Mouse (Mus musculus): ENCODE results near the gene Msrb3. TPM values are rescaled to one million over a fixed set of nuclear protein-coding genes. Genes with fewer than 3 reads are reported as not detected.

Gene Msrb3
- polyA plus RNA-seq, 1 experiment from 2014 or later = 1.2 TPM

- 87% methylated on average over 4 of the region's 4 CpGs for WGBS
- H3K9me3 ChIP-seq (ENCODE audit: control insufficient read depth, low read length) = no peaks in the 10 kb centered on the region; the same call in 1 of the 2 replicates
- no peaks in the 10 kb centered on the region for H3K36me3 ChIP-seq (ENCODE audit: control insufficient read depth, insufficient read depth, low read length)
- no peaks in the 10 kb centered on the region for H3K27me3 ChIP-seq (ENCODE audit: control insufficient read depth, insufficient read depth, low read length)
- no peak overlapping the region for H3K4me3 ChIP-seq (replicated peaks; ENCODE audit: low read depth, low read length)
- no peaks in the 10 kb centered on the region for H3K4me1 ChIP-seq (ENCODE audit: control insufficient read depth, insufficient read depth, low read length)
- H3K4me2 ChIP-seq (ENCODE audit: low read length) = no peak overlapping the region
- DNase-seq = no peak
- no peak for ATAC-seq (ENCODE audit: low FRiP score, low TSS enrichment)
- H3K27ac ChIP-seq (replicated peaks; ENCODE audit: low read depth, low read length) = no peak overlapping the region
- no peak overlapping the region for H3K9ac ChIP-seq (replicated peaks; ENCODE audit: low read length)
These were observed 123.5 kb downstream of the Msrb3 start for GRCm38 (mm10) chr10:120775361-120775760.

DNA sequence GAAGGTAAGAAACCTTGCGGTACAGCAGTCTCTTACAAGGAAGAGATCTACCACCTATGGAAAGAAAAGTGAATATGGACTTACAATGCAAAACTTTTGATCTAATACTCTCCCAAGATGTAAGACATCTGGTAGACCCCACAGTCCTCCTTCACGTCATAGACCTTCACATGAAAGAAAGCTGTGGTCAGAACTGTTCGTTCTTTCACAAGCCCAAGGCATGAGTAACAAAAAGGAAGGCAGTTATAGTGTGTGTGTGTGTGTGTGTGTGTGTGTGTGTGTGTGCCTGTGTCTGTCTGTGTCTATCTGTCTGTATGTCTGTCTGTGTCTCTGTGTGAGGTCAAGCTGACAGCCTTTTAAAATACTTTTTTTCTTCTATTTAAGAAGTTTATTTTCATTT is 131.5 kb downstream of the Msrb3 start:
- Histone ChIP-seq H3K27me3 (ENCODE audit: control insufficient read depth, insufficient read depth, low read length) (no peaks in the 10 kb centered on the region), H3K4me1 (ENCODE audit: control insufficient read depth, insufficient read depth, low read length) (0 out of 2 replicates have a peak, but pooled peaks cover 6% of the 10 kb centered on the region), H3K36me3 (ENCODE audit: control insufficient read depth, insufficient read depth, low read length) (no peaks in the 10 kb centered on the region), H3K4me3 (replicated peaks; ENCODE audit: low read depth, low read length) (no peak overlapping the region), H3K9ac (replicated peaks; ENCODE audit: low read length) (no peak overlapping the region), H3K9me3 (ENCODE audit: control insufficient read depth, low read length) (no peaks in the 10 kb centered on the region), H3K27ac (replicated peaks; ENCODE audit: low read depth, low read length) (no peak overlapping the region), H3K4me2 (ENCODE audit: low read length) (no peak overlapping the region)
- DNase-seq = no peak
- ATAC-seq (ENCODE audit: low FRiP score, low TSS enrichment) = no peak
- 94% methylated on average over 3 of the region's 3 CpGs for WGBS

GRCm38 (mm10) chr10:120765398-120765797 is 133.5 kb downstream of the Msrb3 start:
- WGBS = 88% methylated on average over 11 of the region's 11 CpGs
- H3K9ac ChIP-seq (replicated peaks; ENCODE audit: low read length) = no peak overlapping the region
- no peak for ATAC-seq (ENCODE audit: low FRiP score, low TSS enrichment)
- no peak overlapping the region for H3K4me2 ChIP-seq (ENCODE audit: low read length)
- no peak for DNase-seq
- no peaks in the 10 kb centered on the region for H3K36me3 ChIP-seq (ENCODE audit: control insufficient read depth, insufficient read depth, low read length)
- no peaks in the 10 kb centered on the region for H3K27me3 ChIP-seq (ENCODE audit: control insufficient read depth, insufficient read depth, low read length)
- no peaks in the 10 kb centered on the region for H3K9me3 ChIP-seq (ENCODE audit: control insufficient read depth, low read length)
- no peak overlapping the region for H3K4me3 ChIP-seq (replicated peaks; ENCODE audit: low read depth, low read length)
- H3K27ac ChIP-seq (replicated peaks; ENCODE audit: low read depth, low read length) = no peak overlapping the region
- 0 out of 2 replicates have a peak, but pooled peaks cover 6% of the 10 kb centered on the region for H3K4me1 ChIP-seq (ENCODE audit: control insufficient read depth, insufficient read depth, low read length)

DNA sequence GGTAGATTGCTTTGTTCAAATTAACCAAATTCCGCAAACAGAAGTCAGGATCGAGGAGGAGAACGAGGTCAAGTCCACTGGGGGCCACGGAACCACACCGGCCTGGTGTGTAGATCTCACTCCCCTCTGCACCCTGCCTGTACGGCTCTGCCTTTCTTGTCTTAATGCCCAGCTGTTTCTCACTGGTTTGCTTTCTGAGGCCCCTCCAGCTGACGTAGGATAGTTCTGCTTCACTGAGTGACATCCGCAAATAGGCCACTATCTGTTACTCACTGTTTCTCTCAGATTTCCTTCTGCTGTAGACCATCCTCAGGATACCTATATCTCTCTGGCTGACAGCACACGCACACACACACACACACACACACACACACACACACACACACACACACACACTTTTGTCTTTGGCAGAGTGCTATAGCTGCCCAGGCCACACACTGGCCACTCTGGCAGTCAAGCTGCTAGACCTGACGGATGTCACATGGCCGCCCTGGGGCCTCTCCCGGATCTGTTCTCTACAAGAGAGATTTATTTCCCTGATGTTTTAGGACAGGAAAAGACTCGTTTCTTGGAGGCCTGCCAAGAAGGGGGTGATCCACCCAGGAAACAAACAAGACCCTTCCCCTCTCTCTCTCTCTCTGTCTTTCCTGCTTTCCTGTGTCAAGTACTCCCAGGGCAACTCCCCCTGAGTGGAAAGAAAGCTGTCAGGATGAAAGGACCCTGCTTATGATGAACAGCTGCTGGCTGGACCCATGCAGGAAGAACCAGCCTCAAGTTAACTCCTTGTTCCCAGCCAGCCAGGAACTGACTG is 135.0 kb downstream of the Msrb3 start:
- Histone ChIP-seq H3K4me1 (ENCODE audit: control insufficient read depth, insufficient read depth, low read length) (0 out of 2 replicates have a peak, but pooled peaks cover 6% of the 10 kb centered on the region), H3K36me3 (ENCODE audit: control insufficient read depth, insufficient read depth, low read length) (no peaks in the 10 kb centered on the region), H3K9ac (replicated peaks; ENCODE audit: low read length) (no peak overlapping the region), H3K4me3 (replicated peaks; ENCODE audit: low read depth, low read length) (no peak overlapping the region), H3K9me3 (ENCODE audit: control insufficient read depth, low read length) (no peaks in the 10 kb centered on the region), H3K27ac (replicated peaks; ENCODE audit: low read depth, low read length) (0 out of 2 replicates have a peak overlapping the region, but pooled peaks have one; percentile 20), H3K4me2 (ENCODE audit: low read length) (no peak overlapping the region; the same call in 1 of the 2 replicates), H3K27me3 (ENCODE audit: control insufficient read depth, insufficient read depth, low read length) (no peaks in the 10 kb centered on the region)
- peak; percentile 69 for DNase-seq
- ATAC-seq (ENCODE audit: low FRiP score, low TSS enrichment) = no peak; the same call in 1 of the 2 replicates
- 56% methylated on average over 13 of the region's 13 CpGs for WGBS

- no peak overlapping the region for H3K9ac ChIP-seq (replicated peaks; ENCODE audit: low read length)
- 0 out of 2 replicates have a peak, but pooled peaks cover 6% of the 10 kb centered on the region for H3K4me1 ChIP-seq (ENCODE audit: control insufficient read depth, insufficient read depth, low read length)
- H3K36me3 ChIP-seq (ENCODE audit: control insufficient read depth, insufficient read depth, low read length) = no peaks in the 10 kb centered on the region
- ATAC-seq (ENCODE audit: low FRiP score, low TSS enrichment) (no peak), DNase-seq (peak; percentile 44)
- no peaks in the 10 kb centered on the region for H3K27me3 ChIP-seq (ENCODE audit: control insufficient read depth, insufficient read depth, low read length)
- peaks cover 4% of the 10 kb centered on the region; the same call in 1 of the 2 replicates for H3K9me3 ChIP-seq (ENCODE audit: control insufficient read depth, low read length)
- H3K27ac ChIP-seq (replicated peaks; ENCODE audit: low read depth, low read length) = no peak overlapping the region
- 62% methylated on average over 12 of the region's 12 CpGs for WGBS
- H3K4me2 ChIP-seq (ENCODE audit: low read length) = no peak overlapping the region
- H3K4me3 ChIP-seq (replicated peaks; ENCODE audit: low read depth, low read length) = no peak overlapping the region
These were observed 135.9 kb downstream of the Msrb3 start for GRCm38 (mm10) chr10:120762958-120763357.

DNA sequence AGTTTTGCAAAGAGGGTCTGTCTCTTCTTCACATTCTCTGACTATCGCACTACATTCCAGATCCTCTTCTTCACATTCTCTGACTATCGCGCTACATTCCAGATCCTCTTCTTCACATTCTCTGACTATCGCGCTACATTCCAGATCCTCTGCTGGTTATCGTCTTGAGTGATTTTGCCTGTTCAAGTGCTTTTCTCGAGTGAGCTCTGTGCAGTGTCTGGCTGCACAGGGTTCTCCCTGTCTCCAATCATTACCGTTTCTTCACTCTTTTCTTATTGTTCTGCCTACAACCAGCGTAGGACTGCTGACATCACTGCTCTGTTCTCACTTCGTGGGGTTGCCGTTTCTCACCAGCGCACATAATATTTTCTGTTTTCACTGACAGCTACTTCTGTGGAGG is 138.2 kb downstream of the Msrb3 start:
- DNase-seq (no peak), ATAC-seq (ENCODE audit: low FRiP score, low TSS enrichment) (no peak)
- 93% methylated on average over 12 of the region's 12 CpGs for WGBS
- Histone ChIP-seq H3K27me3 (ENCODE audit: control insufficient read depth, insufficient read depth, low read length) (no peaks in the 10 kb centered on the region), H3K9ac (replicated peaks; ENCODE audit: low read length) (no peak overlapping the region), H3K9me3 (ENCODE audit: control insufficient read depth, low read length) (peaks cover 4% of the 10 kb centered on the region; the same call in 1 of the 2 replicates), H3K4me3 (replicated peaks; ENCODE audit: low read depth, low read length) (no peak overlapping the region), H3K36me3 (ENCODE audit: control insufficient read depth, insufficient read depth, low read length) (no peaks in the 10 kb centered on the region), H3K4me1 (ENCODE audit: control insufficient read depth, insufficient read depth, low read length) (0 out of 2 replicates have a peak, but pooled peaks cover 6% of the 10 kb centered on the region), H3K27ac (replicated peaks; ENCODE audit: low read depth, low read length) (no peak overlapping the region), H3K4me2 (ENCODE audit: low read length) (no peak overlapping the region)

DNA sequence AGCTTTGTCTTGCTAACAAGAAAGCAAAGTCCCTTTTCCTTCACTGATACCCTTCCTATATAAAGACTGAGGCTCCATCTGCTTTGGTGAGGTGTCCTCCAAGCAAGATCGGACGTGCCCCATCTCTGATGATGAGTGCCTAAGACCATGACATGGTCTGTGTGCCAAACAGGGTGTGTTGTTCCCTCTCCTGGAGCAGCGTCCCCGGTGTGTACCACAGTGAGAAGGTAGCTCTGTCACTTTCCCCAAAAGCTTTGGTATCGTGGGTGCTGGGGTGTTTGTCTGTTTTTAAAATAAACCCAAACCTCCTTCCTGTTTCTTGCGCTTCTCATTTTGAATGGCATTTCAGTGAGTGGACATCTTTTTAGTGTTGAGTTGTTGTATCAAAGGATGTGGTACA is 139.0 kb downstream of the Msrb3 start:
- WGBS = 94% methylated on average over 6 of the region's 6 CpGs
- 0 out of 2 replicates have a peak, but pooled peaks cover 6% of the 10 kb centered on the region for H3K4me1 ChIP-seq (ENCODE audit: control insufficient read depth, insufficient read depth, low read length)
- no peak for DNase-seq
- H3K9ac ChIP-seq (replicated peaks; ENCODE audit: low read length) = no peak overlapping the region
- no peaks in the 10 kb centered on the region for H3K27me3 ChIP-seq (ENCODE audit: control insufficient read depth, insufficient read depth, low read length)
- peaks cover 4% of the 10 kb centered on the region; the same call in 1 of the 2 replicates for H3K9me3 ChIP-seq (ENCODE audit: control insufficient read depth, low read length)
- ATAC-seq (ENCODE audit: low FRiP score, low TSS enrichment) = no peak
- H3K4me2 ChIP-seq (ENCODE audit: low read length) = no peak overlapping the region
- no peaks in the 10 kb centered on the region for H3K36me3 ChIP-seq (ENCODE audit: control insufficient read depth, insufficient read depth, low read length)
- no peak overlapping the region for H3K27ac ChIP-seq (replicated peaks; ENCODE audit: low read depth, low read length)
- H3K4me3 ChIP-seq (replicated peaks; ENCODE audit: low read depth, low read length) = no peak overlapping the region

DNA sequence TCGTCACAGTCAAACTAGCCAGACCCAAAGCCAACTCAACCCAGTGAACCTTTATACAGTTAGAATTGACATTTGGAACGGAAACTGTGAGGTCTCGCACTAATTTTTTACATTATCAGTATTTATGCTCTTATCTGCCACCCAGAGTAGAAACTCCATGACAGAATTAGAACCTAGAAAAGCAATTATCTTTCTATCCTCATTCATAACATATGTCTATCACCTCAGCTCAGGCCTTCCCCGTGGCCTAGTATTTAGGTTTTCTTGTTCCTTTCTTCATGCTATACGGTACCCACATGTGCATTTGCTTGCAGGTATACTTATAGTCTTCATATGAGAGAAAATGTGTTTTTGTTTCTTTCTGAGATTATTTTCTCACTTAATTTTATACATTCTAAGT is 146.4 kb downstream of the Msrb3 start:
- 0 out of 2 replicates have a peak, but pooled peaks cover 3% of the 10 kb centered on the region for H3K27me3 ChIP-seq (ENCODE audit: control insufficient read depth, insufficient read depth, low read length)
- WGBS = 96% methylated on average over 5 of the region's 5 CpGs
- H3K9ac ChIP-seq (replicated peaks; ENCODE audit: low read length) = no peak overlapping the region
- no peak overlapping the region for H3K4me2 ChIP-seq (ENCODE audit: low read length)
- no peak overlapping the region for H3K4me3 ChIP-seq (replicated peaks; ENCODE audit: low read depth, low read length)
- no peak for ATAC-seq (ENCODE audit: low FRiP score, low TSS enrichment)
- DNase-seq = no peak
- H3K9me3 ChIP-seq (ENCODE audit: control insufficient read depth, low read length) = no peaks in the 10 kb centered on the region
- no peak overlapping the region for H3K27ac ChIP-seq (replicated peaks; ENCODE audit: low read depth, low read length)
- no peaks in the 10 kb centered on the region for H3K4me1 ChIP-seq (ENCODE audit: control insufficient read depth, insufficient read depth, low read length)
- no peaks in the 10 kb centered on the region for H3K36me3 ChIP-seq (ENCODE audit: control insufficient read depth, insufficient read depth, low read length)

GRCm38 (mm10) chr10:120751821-120752261 is 147.1 kb downstream of the Msrb3 start:
- H3K9me3 ChIP-seq (ENCODE audit: control insufficient read depth, low read length) = no peaks in the 10 kb centered on the region
- 85% methylated on average over 11 of the region's 11 CpGs for WGBS
- no peak overlapping the region for H3K4me3 ChIP-seq (replicated peaks; ENCODE audit: low read depth, low read length)
- no peaks in the 10 kb centered on the region for H3K4me1 ChIP-seq (ENCODE audit: control insufficient read depth, insufficient read depth, low read length)
- no peak overlapping the region for H3K27ac ChIP-seq (replicated peaks; ENCODE audit: low read depth, low read length)
- H3K36me3 ChIP-seq (ENCODE audit: control insufficient read depth, insufficient read depth, low read length) = no peaks in the 10 kb centered on the region
- no peak for ATAC-seq (ENCODE audit: low FRiP score, low TSS enrichment)
- no peak for DNase-seq
- H3K27me3 ChIP-seq (ENCODE audit: control insufficient read depth, insufficient read depth, low read length) = 0 out of 2 replicates have a peak, but pooled peaks cover 3% of the 10 kb centered on the region
- no peak overlapping the region for H3K4me2 ChIP-seq (ENCODE audit: low read length)
- no peak overlapping the region for H3K9ac ChIP-seq (replicated peaks; ENCODE audit: low read length)
